Mouse (Mus musculus): ENCODE results near the gene Olfml3. TPM values are rescaled to one million over a fixed set of nuclear protein-coding genes. Genes with fewer than 3 reads are reported as not detected.

The Olfml3 gene
- polyA plus RNA-seq (2012; rRNA removed): 8.6 and 9.5 TPM in 2 replicates

GRCm38 (mm10) chr3:103737778-103738571, at the start of gene Olfml3:
Olfml3 (minus strand) TSS chr3:103738001.

DNA sequence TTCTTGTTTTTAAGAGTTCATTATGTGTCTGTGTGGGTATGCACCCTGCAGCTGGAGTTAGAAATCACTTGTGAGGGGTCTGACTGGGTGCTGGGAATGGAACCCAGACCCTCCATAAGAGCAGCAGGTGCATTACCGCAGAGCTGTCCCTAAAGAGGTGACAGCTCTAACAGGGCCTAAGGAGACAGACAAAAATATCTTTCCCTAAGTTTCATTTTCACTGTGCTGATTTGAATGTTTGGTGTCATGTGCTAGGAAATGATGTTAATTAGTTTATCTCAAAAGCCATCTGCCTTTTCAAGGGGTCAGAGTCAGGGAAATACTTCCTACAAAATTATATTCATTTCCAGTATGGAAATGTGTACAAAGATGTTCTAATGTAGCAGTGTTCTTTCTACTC, 1.5 kb upstream of the Olfml3 start, which contains the start of gene Gm10964:
Gene Gm10964, plus strand, starts transcription at position 38 of the 400 bp plus-strand sequence.

Other genes starting within 250 kb of the Olfml3 start
- 2.2 and 2.3 TPM in 2 replicates for gene Syt6, start 162.8 kb downstream of the Olfml3 start, polyA plus RNA-seq (2012; rRNA removed)
- gene Atg4a-ps, start 91.9 kb downstream of the Olfml3 start, polyA plus RNA-seq (2012; rRNA removed): not detected in 2 replicates
- not detected in 2 replicates for gene Gm10964, start 1.4 kb upstream of the Olfml3 start, polyA plus RNA-seq (2012; rRNA removed)
- gene Hipk1, start 53.6 kb upstream of the Olfml3 start, polyA plus RNA-seq (2012; rRNA removed): 71.6 and 85.3 TPM in 2 replicates
- 16.0 and 19.6 TPM in 2 replicates for gene Dclre1b, start 71.4 kb upstream of the Olfml3 start, polyA plus RNA-seq (2012; rRNA removed)
- 9.0 and 9.1 TPM in 2 replicates for gene Ap4b1, start 71.5 kb upstream of the Olfml3 start, polyA plus RNA-seq (2012; rRNA removed)
- not detected in 2 replicates for gene Gm43064, start 71.6 kb upstream of the Olfml3 start, polyA plus RNA-seq (2012; rRNA removed)
- gene Bcl2l15, start 94.6 kb upstream of the Olfml3 start, polyA plus RNA-seq (2012; rRNA removed): not detected in 2 replicates
- 0.74 and 1.3 TPM in 2 replicates for gene Ptpn22, start 121.8 kb upstream of the Olfml3 start, polyA plus RNA-seq (2012; rRNA removed)
- gene Rsbn1, start 176.1 kb upstream of the Olfml3 start, polyA plus RNA-seq (2012; rRNA removed): 3.1 and 3.2 TPM in 2 replicates
- gene Phtf1, start 230.1 kb upstream of the Olfml3 start, polyA plus RNA-seq (2012; rRNA removed): 4.4 and 5.5 TPM in 2 replicates

Data from colon, adult 2 months (tissue).